Mouse (Mus musculus) heart, postnatal 4 days (tissue): ENCODE results near the gene Rbms3. TPM values are rescaled to one million over a fixed set of nuclear protein-coding genes. Genes with fewer than 3 reads are reported as not detected.

Experiments
- DNase-seq: peaks from one replicate; pipeline ENCODE4 v3.0.0; 2021
- total RNA-seq, 2 experiments: library from RNA; stranded (reverse); gene quantifications; 2 replicates each; pipeline ENCODE4 v1.2.3; 2021

The Rbms3 gene
- total RNA-seq, 2 experiments from 2014 or later = 34.4 to 37.0 TPM

DNA sequence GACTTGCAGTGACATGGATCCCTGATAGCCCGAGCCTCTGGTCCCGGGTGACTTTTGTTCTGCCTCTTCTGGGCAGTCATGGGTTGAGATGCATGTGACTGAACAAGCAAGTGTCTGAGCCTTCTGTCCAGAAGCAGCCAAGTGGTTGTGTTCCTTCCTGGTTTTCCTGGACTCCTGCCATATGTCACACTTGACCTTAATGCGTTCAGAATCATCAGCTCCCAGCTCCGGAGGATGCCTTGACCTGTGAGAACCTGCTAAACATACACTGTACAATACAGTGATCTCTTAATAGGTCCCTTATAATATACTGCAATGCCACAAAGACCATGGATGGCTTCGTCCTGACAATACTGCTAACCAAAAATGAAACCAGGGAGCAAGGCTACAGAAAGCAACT, 798.3 kb downstream of the Rbms3 start:
- peak; percentile 15 for DNase-seq

DNA sequence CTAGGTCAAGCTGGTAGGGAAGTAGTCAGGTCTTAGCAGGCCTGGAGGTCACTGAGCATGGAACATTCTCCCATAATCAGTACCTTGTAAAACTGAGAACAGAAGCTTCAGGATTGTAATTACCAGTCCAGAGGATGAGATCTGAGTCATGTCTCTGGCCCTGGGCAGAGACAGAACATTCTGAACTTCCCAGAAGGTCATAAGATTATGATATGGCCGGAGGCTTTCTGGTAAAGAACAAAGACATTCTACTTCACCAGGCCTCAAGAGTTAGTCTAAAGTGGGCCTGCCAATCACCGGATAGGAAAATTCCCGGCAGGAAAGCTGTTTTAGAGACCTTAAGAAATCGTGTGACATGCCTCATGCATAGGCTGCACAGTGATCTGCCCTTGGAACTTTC, 799.8 kb downstream of the Rbms3 start:
- DNase-seq = no peak

DNA sequence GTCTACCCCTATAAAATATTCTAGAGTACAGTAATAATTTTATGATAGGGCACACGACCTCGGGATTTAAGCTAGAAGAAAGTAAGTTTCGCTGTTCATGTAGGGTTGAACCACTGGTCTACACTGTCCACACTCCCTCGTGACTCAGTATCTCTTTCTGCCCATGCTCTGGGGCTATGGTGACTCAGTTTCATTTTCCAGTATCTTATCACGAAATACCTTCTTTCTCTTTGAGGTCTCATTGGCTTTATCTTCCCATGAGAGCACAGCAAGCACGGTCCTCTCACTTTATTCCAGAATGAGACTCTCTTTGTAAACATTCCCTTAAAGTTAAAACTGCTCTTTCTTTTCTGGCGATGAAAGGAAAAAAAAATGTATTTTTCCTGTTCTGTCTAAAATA, 808.1 kb downstream of the Rbms3 start:
- no peak for DNase-seq

DNA sequence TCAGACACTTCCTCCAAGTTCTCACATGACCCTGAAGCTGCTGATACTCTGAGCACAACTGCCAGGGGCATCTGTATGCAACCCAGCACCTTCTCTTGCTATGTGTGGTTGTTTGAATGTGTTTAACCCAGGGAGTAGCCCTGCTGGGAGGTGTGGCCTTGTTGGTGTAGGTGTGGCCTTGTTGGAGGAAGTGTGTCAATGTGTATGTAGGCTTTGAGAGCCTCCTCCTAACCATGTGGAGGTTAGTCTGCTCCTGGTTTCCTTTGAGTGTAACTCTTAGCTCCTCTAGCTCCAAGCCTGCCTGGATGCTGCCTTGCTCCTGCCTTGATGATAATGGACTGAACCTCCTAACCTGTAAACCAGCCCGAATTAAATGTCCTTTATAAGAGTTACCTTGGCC, 812.5 kb downstream of the Rbms3 start:
- no peak for DNase-seq

DNA sequence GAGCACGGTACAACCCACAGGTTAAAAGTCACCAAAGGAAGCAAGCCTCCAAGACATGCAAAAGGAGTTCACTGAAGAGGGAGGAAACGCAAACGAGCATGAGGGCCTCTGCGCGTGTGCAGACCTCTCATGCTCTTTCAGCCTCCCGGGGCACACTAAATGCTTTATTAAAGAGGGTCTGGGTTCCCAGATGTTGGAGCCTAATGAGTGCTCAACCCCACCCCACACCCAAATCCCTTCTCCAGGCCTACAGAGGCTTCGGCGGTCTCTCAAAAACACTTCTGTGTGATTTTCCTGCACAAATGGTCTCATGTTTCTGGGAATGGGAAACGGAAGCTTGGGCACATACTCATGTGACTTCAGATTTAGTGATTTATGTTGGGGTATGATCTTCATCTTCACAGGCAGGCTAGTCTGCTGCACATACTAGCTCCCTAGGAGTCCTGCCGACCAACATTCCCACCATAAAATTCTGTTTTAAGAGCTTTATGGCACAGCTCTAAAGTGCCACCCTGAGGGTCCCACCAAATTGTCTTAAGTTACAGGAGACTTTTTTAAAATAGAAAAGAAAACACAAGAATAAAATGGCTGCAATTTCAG, 815.1 kb downstream of the Rbms3 start:
- DNase-seq = no peak

DNA sequence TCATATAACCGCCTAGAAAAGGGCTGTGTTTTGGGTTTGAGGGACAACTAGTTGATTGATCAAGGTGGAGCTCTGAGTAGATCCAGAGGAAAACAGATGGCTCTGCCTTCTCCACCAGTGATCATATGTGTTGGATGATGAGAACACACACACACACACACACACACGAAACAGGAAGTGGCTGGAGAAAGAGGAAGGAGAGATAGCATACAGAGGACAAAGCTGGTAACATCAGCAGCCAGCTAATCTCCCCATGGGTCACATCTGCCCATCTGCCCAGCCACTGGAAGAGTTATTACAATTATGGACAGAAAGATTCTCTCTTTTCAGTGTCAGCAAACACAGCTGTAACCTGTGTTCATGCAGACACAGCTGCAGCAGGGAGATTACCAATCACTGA, 816.3 kb downstream of the Rbms3 start:
- no peak for DNase-seq

DNA sequence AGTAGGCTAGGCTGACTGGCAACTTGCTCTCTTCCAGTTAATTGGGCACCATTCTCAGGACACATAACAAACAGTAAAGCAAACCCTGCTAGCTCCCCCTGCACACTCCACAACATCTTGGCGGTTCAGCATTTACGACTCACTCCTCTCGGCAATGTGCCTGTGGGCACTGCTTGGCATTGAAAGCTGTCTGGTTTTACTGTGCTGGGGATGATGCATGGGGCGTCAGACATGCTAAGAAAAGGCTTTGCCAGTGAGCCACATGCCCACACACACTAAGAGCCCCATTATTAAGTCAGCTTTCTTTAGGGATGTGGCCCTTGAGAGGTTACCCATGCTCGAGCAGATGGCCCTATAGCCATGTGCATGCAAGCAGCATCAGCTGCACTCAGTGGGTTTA, 820.5 kb downstream of the Rbms3 start:
- no peak for DNase-seq

DNA sequence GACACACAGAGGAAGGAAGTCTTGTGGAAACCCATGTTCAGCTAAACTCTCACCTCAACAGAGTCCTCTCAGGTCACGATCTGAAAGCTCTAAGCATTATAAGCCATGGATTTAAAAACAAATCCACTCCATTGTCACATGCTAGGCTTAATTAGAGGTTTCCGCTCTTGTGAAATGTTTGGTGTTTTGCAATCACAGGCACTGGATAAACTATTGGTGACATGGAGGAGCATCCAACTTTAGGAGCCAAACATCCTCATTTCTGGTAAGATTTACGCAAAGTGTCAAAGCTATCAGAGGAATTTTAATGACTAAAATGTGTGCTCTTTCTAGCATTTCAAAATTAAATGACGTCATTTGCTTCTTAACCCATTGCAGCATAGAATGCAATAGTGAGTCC, 821.3 kb downstream of the Rbms3 start:
- DNase-seq = no peak

DNA sequence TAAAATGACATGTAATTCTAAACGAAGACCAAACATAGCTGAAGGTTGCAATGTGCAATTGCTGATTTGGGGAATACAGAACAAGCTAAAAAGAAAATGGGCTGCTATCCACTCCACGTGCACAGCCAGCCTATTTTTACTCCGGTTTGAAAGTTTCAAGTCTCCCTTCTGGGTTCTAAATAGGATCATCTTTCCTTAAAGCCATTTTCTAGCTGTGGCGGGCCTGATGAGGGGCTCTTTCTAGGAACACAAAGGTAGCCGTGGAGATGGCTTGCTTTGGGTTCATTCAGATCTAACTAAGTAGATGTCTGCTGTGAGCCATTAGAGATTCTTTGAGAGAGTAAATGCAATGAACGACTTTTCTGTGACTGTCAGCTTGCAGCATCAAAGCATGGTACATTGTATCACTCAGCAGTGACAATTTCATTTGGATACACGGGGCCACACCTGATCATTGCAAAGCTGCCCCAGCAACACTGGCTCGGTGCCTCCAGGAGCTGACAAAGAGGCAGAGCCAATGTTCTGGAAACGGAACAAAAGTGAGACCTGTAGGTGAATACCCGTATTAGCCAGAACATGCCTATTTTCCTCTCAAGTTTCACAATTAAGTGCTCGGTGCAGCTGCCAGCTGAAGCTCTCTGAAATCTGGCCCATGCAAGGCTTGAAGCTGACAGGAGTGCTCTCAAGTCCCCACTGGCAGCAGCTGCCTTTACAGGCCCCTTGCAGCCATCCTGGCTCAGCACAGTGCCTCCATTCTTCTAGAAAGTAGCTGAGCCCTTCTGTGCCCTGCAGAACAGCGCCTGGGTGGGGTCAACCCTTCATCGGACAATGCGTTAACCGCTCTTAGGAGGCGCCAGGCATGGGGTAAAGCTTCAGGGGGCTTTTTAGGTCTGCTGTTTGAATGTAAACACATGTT, 822.3 kb downstream of the Rbms3 start:
- DNase-seq = no peak

DNA sequence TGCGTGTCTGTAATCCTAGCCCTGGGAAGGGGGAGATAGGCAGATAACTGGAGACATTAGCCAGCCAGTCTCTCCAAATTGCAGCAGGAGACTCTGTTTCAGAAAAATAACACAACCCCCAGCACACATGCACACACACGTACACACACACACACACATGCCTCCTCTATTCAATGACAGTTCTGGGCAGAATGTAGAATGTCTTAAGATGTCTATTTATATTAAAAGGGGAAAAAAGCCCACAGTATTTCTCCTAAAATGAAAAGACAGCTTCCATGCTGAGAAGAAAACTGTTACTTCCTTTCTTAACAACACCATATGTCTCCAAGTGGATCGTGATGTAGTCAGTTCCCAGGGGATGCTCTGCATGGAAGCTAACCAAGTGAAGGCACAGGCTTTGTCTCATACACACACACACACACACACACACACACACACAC, 826.4 kb downstream of the Rbms3 start:
- peak; percentile 33 for DNase-seq

DNA sequence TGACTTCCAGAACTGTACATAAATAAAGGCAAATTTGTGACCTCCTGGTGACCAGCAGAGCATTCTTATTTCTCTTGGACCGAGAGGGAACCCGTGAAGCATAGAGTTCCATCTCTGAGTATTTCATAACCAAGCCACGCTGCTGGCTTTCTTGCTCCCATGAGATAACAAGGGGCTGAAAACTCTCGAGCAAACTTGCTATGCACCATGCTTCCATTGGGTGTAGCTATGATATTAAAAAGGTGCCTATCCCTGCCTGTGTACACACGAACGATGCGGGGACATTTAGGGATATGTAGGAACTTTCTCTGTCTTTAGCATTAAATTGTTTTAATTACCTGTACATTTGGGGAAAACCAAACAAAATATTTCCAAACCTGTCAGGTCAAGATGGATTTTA, 827.1 kb downstream of the Rbms3 start:
- peak; percentile 30 for DNase-seq

DNA sequence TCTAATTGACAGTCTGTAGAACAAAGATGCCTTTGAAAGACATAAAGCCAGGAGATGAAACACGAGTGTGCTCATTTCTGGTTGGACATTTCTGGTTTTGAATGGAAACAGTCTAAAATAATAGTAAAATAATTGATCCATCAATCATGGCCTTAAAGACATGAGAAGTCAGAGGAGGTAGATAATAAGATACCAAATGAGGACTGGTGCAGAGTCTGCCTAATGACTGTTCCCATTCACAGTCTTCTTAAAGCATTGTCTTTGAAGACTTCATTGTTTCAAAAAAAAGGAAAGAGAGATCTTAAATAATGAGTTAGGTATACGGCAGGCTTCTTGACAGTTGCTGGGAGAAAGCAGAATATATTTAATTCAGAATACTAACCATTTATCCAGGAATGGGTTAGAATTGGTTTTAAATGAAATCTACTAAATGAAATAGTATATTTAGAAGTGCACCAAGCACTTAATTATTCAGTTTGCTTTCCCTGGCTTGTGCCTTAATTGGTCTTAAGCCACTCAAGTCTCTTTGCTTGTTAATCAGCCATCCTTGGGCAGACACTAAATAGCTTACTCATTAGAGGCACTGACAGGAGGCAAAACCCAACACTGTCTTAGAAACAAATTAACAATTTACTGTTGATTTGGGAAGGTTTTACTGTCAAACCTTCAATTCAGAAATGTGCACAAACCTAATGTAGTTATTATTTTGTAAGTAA, 834.3 kb downstream of the Rbms3 start:
- no peak for DNase-seq

DNA sequence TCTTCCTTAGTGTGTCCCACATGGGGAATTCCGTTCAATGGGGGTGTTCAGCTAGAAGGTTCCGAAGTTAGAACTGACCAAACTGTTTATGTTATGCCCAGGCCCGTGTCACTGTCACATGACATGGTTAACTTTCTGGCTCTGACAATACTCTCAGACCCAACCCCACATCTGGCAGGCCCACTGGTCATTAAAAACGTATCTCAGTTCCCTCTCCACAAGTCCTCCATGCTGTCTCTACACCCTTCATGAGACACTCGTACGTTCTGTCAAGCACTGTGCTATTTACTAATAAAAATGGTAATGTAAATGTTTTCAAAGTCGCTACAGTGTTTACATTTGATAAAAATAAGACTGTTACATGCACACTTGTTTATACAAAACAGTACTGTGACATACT, 837.9 kb downstream of the Rbms3 start:
- DNase-seq = no peak

DNA sequence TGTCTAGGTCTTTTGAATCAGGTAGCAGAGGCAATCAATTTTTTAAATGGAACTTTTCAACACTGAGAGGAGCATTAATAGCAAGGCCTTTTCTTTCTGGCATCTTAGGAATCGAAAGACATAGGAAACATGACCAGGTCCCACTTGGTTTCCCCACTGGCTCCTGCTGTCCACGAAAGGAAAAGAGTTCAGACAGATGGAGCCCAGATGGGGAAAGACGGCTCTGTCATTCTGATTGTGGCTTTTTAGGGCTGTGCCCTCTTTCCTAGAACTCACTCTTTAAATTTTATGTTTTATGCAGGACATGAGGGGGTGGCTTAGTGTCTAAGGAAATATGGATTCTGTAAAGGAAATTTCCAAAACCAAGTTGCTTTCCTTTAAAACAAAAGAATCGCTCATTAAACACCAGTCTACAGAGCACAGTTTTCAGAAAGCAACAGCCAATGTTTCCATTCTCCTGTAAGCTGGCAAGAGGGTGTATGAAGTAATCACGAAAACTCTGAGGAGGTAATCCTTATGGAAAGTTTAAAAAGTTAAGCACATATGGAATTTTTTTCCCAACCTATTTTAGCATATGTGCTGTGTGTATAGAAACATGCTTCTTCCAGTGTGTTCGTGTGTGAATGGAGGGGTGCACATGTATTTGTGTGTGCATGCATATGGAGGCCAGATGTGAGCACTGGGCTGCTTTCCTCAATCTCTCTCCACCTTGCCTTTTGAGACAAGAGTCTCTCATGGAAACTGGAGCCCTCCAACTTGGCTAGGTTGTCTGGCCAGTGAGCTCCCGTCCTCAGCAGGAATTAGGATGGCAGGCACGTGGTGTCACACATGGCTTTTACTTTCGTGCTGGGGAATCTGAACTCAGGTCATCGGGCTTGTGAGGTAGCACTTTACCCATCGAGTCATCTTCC, 843.3 kb downstream of the Rbms3 start:
- no peak for DNase-seq

DNA sequence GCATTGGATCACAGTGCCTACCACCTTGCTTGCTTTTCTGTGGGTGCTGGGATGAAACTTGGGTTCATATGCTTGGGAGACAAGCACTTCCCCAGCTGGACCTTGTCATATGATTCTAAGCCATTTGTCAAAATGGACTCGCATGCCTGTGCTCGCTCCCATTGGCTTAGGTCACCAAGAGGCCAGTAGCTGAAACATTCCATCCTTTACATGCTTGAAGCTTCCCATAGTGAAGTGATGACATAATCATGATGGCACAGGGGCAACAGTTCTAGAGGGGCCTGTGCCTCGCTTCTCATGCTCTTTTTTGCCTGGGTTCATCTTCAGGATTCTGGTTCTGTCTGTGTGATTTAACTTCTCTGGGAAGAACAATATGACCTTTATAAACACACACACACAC, 857.9 kb downstream of the Rbms3 start:
- no peak for DNase-seq

DNA sequence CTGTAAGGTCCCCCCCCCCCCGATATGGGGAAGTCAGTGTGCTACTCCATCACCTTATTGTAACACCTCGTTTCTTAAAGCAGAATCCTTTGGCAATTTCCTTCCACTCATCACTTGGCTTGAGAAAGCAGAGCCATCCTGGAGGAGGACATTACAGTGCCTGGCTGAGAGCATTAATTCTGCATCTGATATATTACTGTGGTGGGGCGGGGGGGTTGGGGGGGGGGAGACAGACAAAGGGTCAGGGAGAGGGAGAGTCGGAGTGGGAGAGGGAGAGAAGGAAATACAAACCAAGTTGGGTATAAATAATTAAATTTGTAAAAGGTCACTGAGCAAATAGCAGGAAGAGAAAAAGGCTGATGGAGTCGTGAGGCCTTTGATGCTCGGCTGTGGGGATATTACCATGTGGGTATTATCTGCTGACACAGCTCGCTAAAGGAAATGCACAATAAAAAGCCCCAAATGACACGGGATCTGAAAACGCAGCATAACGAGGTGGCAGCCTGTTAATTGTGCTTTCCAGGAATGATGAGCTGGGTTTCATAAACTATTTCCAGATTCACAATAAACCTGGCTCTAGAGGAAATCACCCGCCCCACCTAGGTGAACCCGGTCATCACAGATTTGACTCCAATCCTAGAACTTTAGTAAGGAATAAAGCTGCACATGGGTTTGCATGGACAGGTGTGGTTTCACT, 860.2 kb downstream of the Rbms3 start:
- DNase-seq = no peak

DNA sequence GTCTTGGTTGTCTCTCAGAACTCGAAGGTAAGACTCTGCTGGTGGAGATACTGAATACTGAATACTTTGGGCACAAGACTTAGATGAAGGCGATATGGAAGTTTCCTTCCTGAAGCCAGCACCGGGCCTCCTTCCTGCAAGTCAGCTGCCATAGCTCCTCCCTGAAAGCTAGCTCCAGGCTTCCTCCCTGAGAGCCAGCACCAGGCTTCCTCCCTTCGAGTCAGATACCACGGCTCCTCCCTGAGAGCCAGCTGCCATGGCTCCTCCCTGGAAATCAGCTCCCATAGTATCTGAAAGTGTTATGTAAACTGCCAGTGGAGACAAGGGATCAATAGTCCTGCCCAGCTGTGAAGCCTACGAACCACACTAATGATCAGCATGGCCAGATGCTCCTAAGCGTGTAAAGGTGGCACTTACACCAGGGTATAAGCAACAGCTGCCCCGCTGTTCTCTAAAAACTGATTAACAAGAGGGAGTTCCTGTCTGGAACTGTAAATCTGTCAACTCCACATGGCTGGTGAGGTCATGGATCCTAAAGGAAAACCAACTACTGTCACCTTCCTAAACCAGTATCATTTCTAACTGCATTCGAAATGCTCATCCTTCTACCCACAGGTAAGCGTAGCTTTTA, 867.2 kb downstream of the Rbms3 start:
- DNase-seq = peak; percentile 14

DNA sequence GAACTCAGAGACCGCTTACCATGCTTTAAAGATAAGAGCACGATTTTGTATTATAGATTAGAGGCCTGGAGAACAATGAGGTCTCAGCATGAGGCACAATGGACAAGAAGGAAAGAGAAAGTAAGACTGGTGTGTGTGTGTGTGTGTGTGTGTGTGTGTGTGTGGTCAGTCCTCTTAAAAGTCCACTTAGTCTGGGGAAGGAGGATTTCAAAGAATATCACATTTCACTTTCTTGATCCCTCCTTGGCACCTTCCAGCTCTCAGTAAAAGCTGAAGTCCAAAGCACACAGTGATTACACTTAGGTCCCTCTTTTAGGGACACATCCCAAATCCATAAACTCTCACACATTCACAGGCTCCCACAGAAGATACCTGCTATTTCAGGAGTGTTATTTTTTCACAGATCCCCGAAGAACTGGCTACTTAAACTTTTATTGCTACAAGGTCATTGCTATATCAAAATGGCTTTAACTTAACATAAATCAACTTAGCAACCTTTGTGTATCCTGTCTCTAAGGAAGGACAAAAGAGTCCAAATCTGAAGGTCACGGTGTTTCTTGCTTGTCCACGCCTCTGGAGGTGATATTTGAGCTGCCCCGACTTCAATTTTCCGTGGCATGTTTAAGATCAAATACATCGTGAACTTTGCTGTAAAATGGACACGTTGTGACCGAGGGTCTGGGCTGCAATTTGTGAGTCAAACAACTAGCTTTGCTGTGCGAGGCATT, 880.7 kb downstream of the Rbms3 start:
- no peak for DNase-seq

DNA sequence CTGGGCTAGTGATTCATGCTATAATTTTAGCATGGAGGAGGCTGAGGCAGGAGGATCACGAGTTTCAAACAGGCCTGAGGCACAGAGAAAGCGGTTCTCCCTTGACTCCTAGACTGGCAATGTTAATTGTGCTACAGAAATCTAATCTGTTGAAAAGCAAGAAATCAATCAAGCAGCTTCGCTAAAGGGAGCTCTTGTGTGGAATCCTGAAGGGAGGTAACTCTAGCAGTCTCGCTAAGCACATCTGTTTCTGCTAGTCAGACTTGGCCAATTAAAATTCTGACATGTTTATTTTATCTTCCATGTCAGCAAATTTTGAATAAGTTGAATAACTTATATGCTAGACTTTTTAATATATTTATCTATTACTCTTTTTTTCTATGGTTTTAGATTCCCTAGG, 881.4 kb downstream of the Rbms3 start:
- no peak for DNase-seq

DNA sequence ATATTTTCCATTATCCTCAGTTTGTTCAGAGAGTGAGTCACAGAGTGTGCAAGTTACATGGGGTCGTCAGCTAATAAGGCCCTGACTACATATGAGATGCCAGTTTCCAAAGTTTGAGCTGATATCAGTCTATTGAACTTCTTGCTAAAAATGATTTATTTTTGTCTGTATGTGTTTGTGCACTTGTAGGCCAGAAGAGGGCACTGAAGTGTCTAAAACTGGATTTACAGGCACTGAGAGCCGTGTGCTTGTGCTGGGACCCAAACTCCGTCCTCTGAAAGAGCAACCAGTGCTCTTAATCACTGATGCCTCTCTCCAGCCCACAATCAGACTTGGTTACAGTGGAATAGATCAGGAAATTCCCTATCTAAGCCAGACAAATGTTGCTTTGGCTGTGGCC, 882.8 kb downstream of the Rbms3 start:
- no peak for DNase-seq

DNA sequence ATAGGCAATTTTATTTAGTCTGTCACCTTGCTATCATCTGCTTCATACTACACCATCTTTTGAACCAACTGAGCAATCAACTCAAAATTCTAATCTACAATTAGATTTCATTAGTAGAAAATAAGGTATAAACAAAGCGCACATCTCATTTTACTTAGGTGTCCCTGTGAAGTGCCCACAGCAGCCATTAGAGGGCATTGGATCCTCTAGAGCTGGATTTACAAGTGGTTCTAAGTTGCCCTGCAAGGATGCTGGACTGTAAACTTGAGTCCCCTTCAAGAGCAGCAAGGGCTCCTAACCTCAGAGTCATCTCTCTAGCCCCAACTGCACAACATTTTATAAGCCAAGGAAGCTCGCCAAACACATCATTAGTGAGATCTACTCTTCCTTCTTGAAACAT, 891.9 kb downstream of the Rbms3 start:
- no peak for DNase-seq
